Mouse (Mus musculus): ENCODE measurements around the gene Myt1l. TPM values are rescaled to one million over a fixed set of nuclear protein-coding genes. Genes with fewer than 3 reads are reported as not detected.
A peak's percentile ranks its signal among the peaks of the same experiment; 100 is the strongest.

The Myt1l gene
- polyA plus RNA-seq, 1 experiment from 2014 or later, result 2.8 TPM

GRCm38 (mm10) chr12:29639543-29640196 is 111.5 kb downstream of the Myt1l start:
- Histone ChIP-seq H3K4me2 (replicated peaks) (no peak overlapping the region), H3K36me3 (no peaks in the 10 kb centered on the region), H3K4me1 (replicated peaks) (no peaks in the 10 kb centered on the region), H3K27me3 (replicated peaks) (no peaks in the 10 kb centered on the region), H3K9me3 (no peaks in the 10 kb centered on the region), H3K27ac (no peak overlapping the region), H3K9ac (no peak overlapping the region), H3K4me3 (replicated peaks) (no peak overlapping the region)
- 62% methylated on average over 11 of the region's 11 CpGs for WGBS
- ATAC-seq, result no peak

GRCm38 (mm10) chr12:29640201-29640600 is 112.0 kb downstream of the Myt1l start:
- no peak for ATAC-seq

GRCm38 (mm10) chr12:29642915-29643314 is 114.7 kb downstream of the Myt1l start:
- Histone ChIP-seq H3K9ac (no peak overlapping the region), H3K9me3 (no peaks in the 10 kb centered on the region), H3K27me3 (replicated peaks) (no peaks in the 10 kb centered on the region), H3K4me1 (replicated peaks) (no peaks in the 10 kb centered on the region), H3K36me3 (no peaks in the 10 kb centered on the region), H3K4me3 (replicated peaks) (no peak overlapping the region), H3K4me2 (replicated peaks) (no peak overlapping the region), H3K27ac (no peak overlapping the region)
- 30% methylated on average over 4 of the region's 4 CpGs for WGBS
- no peak for ATAC-seq

More at GRCm38 (mm10) chr12:29640201-29640600, 112.0 kb downstream of the Myt1l start:
- Histone ChIP-seq H3K4me2 (replicated peaks) (no peak overlapping the region), H3K9ac (no peak overlapping the region), H3K36me3 (no peaks in the 10 kb centered on the region), H3K9me3 (no peaks in the 10 kb centered on the region), H3K4me1 (replicated peaks) (no peaks in the 10 kb centered on the region), H3K27ac (no peak overlapping the region), H3K4me3 (replicated peaks) (no peak overlapping the region), H3K27me3 (replicated peaks) (no peaks in the 10 kb centered on the region)
- 49% methylated on average over 1 of the region's 1 CpGs for whole genome bisulfite sequencing

- Histone ChIP-seq H3K9me3 (no peaks in the 10 kb centered on the region), H3K4me2 (replicated peaks) (no peak overlapping the region), H3K27me3 (replicated peaks) (no peaks in the 10 kb centered on the region), H3K9ac (no peak overlapping the region), H3K4me3 (replicated peaks) (no peak overlapping the region), H3K36me3 (no peaks in the 10 kb centered on the region), H3K4me1 (replicated peaks) (no peaks in the 10 kb centered on the region), H3K27ac (no peak overlapping the region)
- WGBS, result 80% methylated on average over 4 of the region's 4 CpGs
- ATAC-seq, result no peak
These were observed 115.9 kb downstream of the Myt1l start for GRCm38 (mm10) chr12:29644091-29644490.

GRCm38 (mm10) chr12:29644721-29645120 is 116.5 kb downstream of the Myt1l start:
- H3K4me1 ChIP-seq (replicated peaks), result no peaks in the 10 kb centered on the region
- H3K4me3 ChIP-seq (replicated peaks), result no peak overlapping the region
- H3K27ac ChIP-seq, result no peak overlapping the region
- H3K9ac ChIP-seq, result no peak overlapping the region
- no peaks in the 10 kb centered on the region for H3K9me3 ChIP-seq
- no peak overlapping the region for H3K4me2 ChIP-seq (replicated peaks)
- 88% methylated on average over 7 of the region's 7 CpGs for WGBS
- no peak for ATAC-seq
- H3K36me3 ChIP-seq, result no peaks in the 10 kb centered on the region
- H3K27me3 ChIP-seq (replicated peaks), result no peaks in the 10 kb centered on the region

- WGBS, result 75% methylated on average over 10 of the region's 10 CpGs
- no peaks in the 10 kb centered on the region for H3K9me3 ChIP-seq
- ATAC-seq, result no peak
- H3K4me1 ChIP-seq (replicated peaks), result no peaks in the 10 kb centered on the region
- no peak overlapping the region for H3K4me2 ChIP-seq (replicated peaks)
- H3K27ac ChIP-seq, result no peak overlapping the region
- no peak overlapping the region for H3K9ac ChIP-seq
- H3K36me3 ChIP-seq, result no peaks in the 10 kb centered on the region
- no peak overlapping the region for H3K4me3 ChIP-seq (replicated peaks)
- no peaks in the 10 kb centered on the region for H3K27me3 ChIP-seq (replicated peaks)
These were observed 121.4 kb downstream of the Myt1l start for GRCm38 (mm10) chr12:29649510-29650152.

- whole genome bisulfite sequencing, result 59% methylated on average over 5 of the region's 5 CpGs
- Histone ChIP-seq H3K36me3 (no peaks in the 10 kb centered on the region), H3K9ac (no peak overlapping the region), H3K4me1 (replicated peaks) (no peaks in the 10 kb centered on the region), H3K27me3 (replicated peaks) (no peaks in the 10 kb centered on the region), H3K4me2 (replicated peaks) (no peak overlapping the region), H3K4me3 (replicated peaks) (no peak overlapping the region), H3K9me3 (no peaks in the 10 kb centered on the region), H3K27ac (no peak overlapping the region)
- no peak for ATAC-seq
These were observed 124.3 kb downstream of the Myt1l start for GRCm38 (mm10) chr12:29652516-29652915.

GRCm38 (mm10) chr12:29655197-29655632 is 127.0 kb downstream of the Myt1l start:
- no peaks in the 10 kb centered on the region for H3K4me1 ChIP-seq (replicated peaks)
- H3K9ac ChIP-seq, result no peak overlapping the region
- H3K4me2 ChIP-seq (replicated peaks), result no peak overlapping the region
- no peak overlapping the region for H3K4me3 ChIP-seq (replicated peaks)
- H3K36me3 ChIP-seq, result no peaks in the 10 kb centered on the region
- H3K27ac ChIP-seq, result no peak overlapping the region
- no peak for ATAC-seq
- H3K27me3 ChIP-seq (replicated peaks), result no peaks in the 10 kb centered on the region
- no peaks in the 10 kb centered on the region for H3K9me3 ChIP-seq
- 92% methylated on average over 10 of the region's 10 CpGs for WGBS

- Histone ChIP-seq H3K36me3 (no peaks in the 10 kb centered on the region), H3K4me3 (replicated peaks) (no peak overlapping the region), H3K27ac (no peak overlapping the region), H3K4me2 (replicated peaks) (no peak overlapping the region), H3K9ac (no peak overlapping the region), H3K9me3 (no peaks in the 10 kb centered on the region), H3K27me3 (replicated peaks) (no peaks in the 10 kb centered on the region), H3K4me1 (replicated peaks) (no peaks in the 10 kb centered on the region)
- no peak for ATAC-seq
- WGBS, result 72% methylated on average over 12 of the region's 12 CpGs
These were observed 127.5 kb downstream of the Myt1l start for GRCm38 (mm10) chr12:29655673-29656072.

- Histone ChIP-seq H3K27ac (no peak overlapping the region), H3K27me3 (replicated peaks) (no peaks in the 10 kb centered on the region), H3K4me3 (replicated peaks) (no peak overlapping the region), H3K4me2 (replicated peaks) (no peak overlapping the region), H3K9ac (no peak overlapping the region), H3K4me1 (replicated peaks) (no peaks in the 10 kb centered on the region), H3K36me3 (no peaks in the 10 kb centered on the region), H3K9me3 (no peaks in the 10 kb centered on the region)
- no peak for ATAC-seq
- WGBS, result 56% methylated on average over 3 of the region's 3 CpGs
These were observed 128.9 kb downstream of the Myt1l start for GRCm38 (mm10) chr12:29657061-29657460.

GRCm38 (mm10) chr12:29657870-29658269 is 129.7 kb downstream of the Myt1l start:
- Histone ChIP-seq H3K36me3 (no peaks in the 10 kb centered on the region), H3K4me2 (replicated peaks) (no peak overlapping the region), H3K27ac (no peak overlapping the region), H3K9me3 (no peaks in the 10 kb centered on the region), H3K9ac (no peak overlapping the region), H3K27me3 (replicated peaks) (no peaks in the 10 kb centered on the region), H3K4me3 (replicated peaks) (no peak overlapping the region), H3K4me1 (replicated peaks) (no peaks in the 10 kb centered on the region)
- WGBS, result 56% methylated on average over 2 of the region's 2 CpGs
- ATAC-seq, result no peak

GRCm38 (mm10) chr12:29671984-29672383 is 143.8 kb downstream of the Myt1l start:
- no peak overlapping the region for H3K4me3 ChIP-seq (replicated peaks)
- H3K27ac ChIP-seq, result no peak overlapping the region
- no peaks in the 10 kb centered on the region for H3K4me1 ChIP-seq (replicated peaks)
- peak; percentile 81 for ATAC-seq
- WGBS, result 64% methylated on average over 7 of the region's 7 CpGs
- H3K4me2 ChIP-seq (replicated peaks), result no peak overlapping the region
- H3K36me3 ChIP-seq, result no peaks in the 10 kb centered on the region
- no peak overlapping the region for H3K9ac ChIP-seq
- H3K27me3 ChIP-seq (replicated peaks), result no peaks in the 10 kb centered on the region
- no peaks in the 10 kb centered on the region for H3K9me3 ChIP-seq

All from intestine, embryonic 15.5 days (tissue).